8 mouse cellular contexts compared by ENCODE assay signal in genomic region chr4:135875991-135876582, GRCm38 (mm10). TPM values are rescaled to one million over a fixed set of nuclear protein-coding genes. Genes with fewer than 3 reads are reported as not detected.
A peak's percentile ranks its signal among the peaks of the same experiment; 100 is the strongest.
DNase-seq lines count a peak whose midpoint lies in the region; ATAC-seq and TF ChIP-seq lines count a peak whose summit lies in the region.

No protein-coding gene starts in this region.

- TF ChIP-seq EP300 in lung, postnatal 0 days (IDR thresholded peaks at IDR 0.05), result no peak

- DNase-seq in layer of hippocampus, adult 9-11 months, result peak; percentile 58
- DNase-seq in layer of hippocampus, postnatal 36 days, result no peak
- peak; percentile 62 for DNase-seq in embryo, embryonic 11 days
- peak; percentile 54 to 63 for DNase-seq in heart, adult 9 months (ENCODE audit: low spot score in 2 of 2)
- DNase-seq in kidney, adult 9 months, result peak; percentile 65
- peak; percentile 72 for DNase-seq in lung, postnatal 0 days (ENCODE audit: low spot score)
- peak; percentile 56 for DNase-seq in ovary, postnatal 14 days (ENCODE audit: low spot score)

- no peaks in the 10 kb centered on the region for H3K27me3 ChIP-seq in lung, postnatal 0 days (replicated peaks; ENCODE audit: insufficient read depth, low read length)

- TF ChIP-seq CTCF in lung, postnatal 0 days (IDR thresholded peaks at IDR 0.05), result no peak

- H3K4me2 ChIP-seq in lung, postnatal 0 days (replicated peaks; ENCODE audit: low read depth, low read length), result peak overlapping the region; percentile 57

- 1% methylated on average over 9 of the region's 9 CpGs for WGBS in lung, postnatal 0 days

- H3K9ac ChIP-seq in lung, postnatal 0 days (replicated peaks; ENCODE audit: low read depth), result peak overlapping the region; percentile 26; the same call in 1 of the 2 replicates

- peaks cover 32% of the 10 kb centered on the region for H3K4me1 ChIP-seq in lung, postnatal 0 days (ENCODE audit: insufficient read depth, low read depth, low read length)

- H3K36me3 ChIP-seq in lung, postnatal 0 days (ENCODE audit: insufficient read depth, low read length), result no peaks in the 10 kb centered on the region; the same call in 1 of the 2 replicates

- no peaks in the 10 kb centered on the region for H3K9me3 ChIP-seq in lung, postnatal 0 days (ENCODE audit: low read length)

- H3K27ac ChIP-seq in lung, postnatal 0 days (ENCODE audit: low read length), result peak overlapping the region; percentile 100

- H3K4me3 ChIP-seq in lung, postnatal 0 days (ENCODE audit: low read depth, low read length), result peak overlapping the region; percentile 26

- peak; percentile 43 for ATAC-seq in lung, postnatal 0 days
- no peak for ATAC-seq in inflammation-experienced regulatory T-cells, adult 6 months

RNA-seq across cellular contexts. Expression of gene Pnrc2, which starts 2.4 kb away (rescaled TPM):
- total RNA-seq in layer of hippocampus, postnatal 36 days (2021), result 10 to 100 TPM; 54.5 to 56.3 TPM
- polyA plus RNA-seq in lung, postnatal 0 days (2015; fragmentation: Nextera tagmentation; extraction: Ambion mirVana), result 139 and 145 TPM in 2 replicates
- polyA plus RNA-seq in inflammation-experienced regulatory T-cells, adult 6 months (2017; shearing (Covaris generic)), result 100 to 1,000 TPM; 177 to 235 (median 211) TPM

RNA-seq across cellular contexts. Expression of gene Cnr2, which starts 19.1 kb away (rescaled TPM):
- total RNA-seq in layer of hippocampus, postnatal 36 days (2021), result under 1 TPM in 1 of 2 experiments, not detected in 1; 0.15 TPM
- polyA plus RNA-seq in lung, postnatal 0 days (2015; fragmentation: Nextera tagmentation; extraction: Ambion mirVana), result 1.9 and 2.2 TPM in 2 replicates
- polyA plus RNA-seq in inflammation-experienced regulatory T-cells, adult 6 months (2017; shearing (Covaris generic)), result 1 to 10 TPM; 1.9 to 8.0 (median 7.0) TPM

RNA-seq across cellular contexts. Expression of gene Srsf10, which starts 20.5 kb away (rescaled TPM):
- total RNA-seq in layer of hippocampus, postnatal 36 days (2021), result 100 to 1,000 TPM in 1 of 2 experiments, 10 to 100 TPM in 1; 93.9 to 103 TPM
- polyA plus RNA-seq in lung, postnatal 0 days (2015; fragmentation: Nextera tagmentation; extraction: Ambion mirVana), result 153 and 160 TPM in 2 replicates
- 100 to 1,000 TPM; 184 to 209 (median 207) TPM for polyA plus RNA-seq in inflammation-experienced regulatory T-cells, adult 6 months (2017; shearing (Covaris generic))

RNA-seq across cellular contexts. Expression of gene Fuca1, which starts 44.4 kb away (rescaled TPM):
- total RNA-seq in layer of hippocampus, postnatal 36 days (2021), result 10 to 100 TPM; 33.4 to 43.1 TPM
- 107 and 131 TPM in 2 replicates for polyA plus RNA-seq in lung, postnatal 0 days (2015; fragmentation: Nextera tagmentation; extraction: Ambion mirVana)
- 100 to 1,000 TPM in 1 of 3 experiments, 10 to 100 TPM in 2; 81.7 to 101 (median 98.9) TPM for polyA plus RNA-seq in inflammation-experienced regulatory T-cells, adult 6 months (2017; shearing (Covaris generic))

Comparison
In these comparisons a context has a peak if more than half of its experiments do, and no peak if none do; other contexts are left out.
1. DNase-seq: peak in layer of hippocampus, adult 9-11 months (single experiment), embryo, embryonic 11 days (single experiment), heart, adult 9 months (2 of 2), kidney, adult 9 months (single experiment), lung, postnatal 0 days (single experiment) and ovary, postnatal 14 days (single experiment); none in layer of hippocampus, postnatal 36 days (0 of 2).